Mouse (Mus musculus): ENCODE data around the gene Cers5.

The Cers5 gene

GRCm38 (mm10) chr15:99724292-99725021 lies 48.2 kb downstream of the Cers5 start:
- DNase-seq = peak; percentile 72

DNA sequence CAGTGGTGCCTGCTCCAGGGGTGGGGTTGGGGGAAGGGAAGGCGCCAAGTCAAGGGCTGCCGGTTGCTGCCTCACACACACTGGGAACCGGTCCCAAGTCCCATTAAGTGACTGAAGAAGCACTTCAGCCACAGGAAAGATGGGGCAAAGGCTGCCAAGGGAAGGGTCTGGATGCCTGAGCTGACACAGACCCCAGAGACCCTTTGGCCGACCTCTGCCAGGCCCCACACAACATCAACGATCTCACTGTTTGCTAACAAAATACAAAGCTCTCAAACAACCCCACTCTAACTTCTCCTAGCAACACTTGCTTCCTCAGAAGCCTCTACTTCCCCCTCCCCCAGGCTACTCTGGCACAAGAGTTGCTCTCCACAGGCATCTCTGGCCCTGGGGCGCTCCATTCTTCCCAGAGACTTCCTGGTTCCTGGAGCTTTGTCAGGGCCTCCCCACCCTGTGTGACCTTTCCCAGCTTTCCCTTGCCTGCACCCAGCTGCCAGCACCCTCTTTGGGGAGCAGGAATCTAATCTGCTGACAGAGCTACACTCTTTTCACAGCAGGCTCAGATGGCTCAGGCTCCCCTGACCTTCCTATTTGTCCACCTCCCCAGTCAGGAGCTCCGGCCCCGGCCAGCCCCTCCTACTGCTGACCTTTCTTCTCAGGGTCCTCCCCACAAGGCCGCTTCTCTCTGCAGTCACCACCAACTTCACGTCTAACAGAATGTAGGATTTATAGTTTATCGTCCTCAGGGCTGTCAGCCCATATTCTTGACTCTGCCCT lies 49.0 kb downstream of the Cers5 start:
- peak; percentile 69 for DNase-seq

GRCm38 (mm10) chr15:99723120-99723514 lies 49.6 kb downstream of the Cers5 start:
- DNase-seq = no peak

GRCm38 (mm10) chr15:99721921-99722743 lies 50.6 kb downstream of the Cers5 start:
- DNase-seq = no peak

- no peak for DNase-seq
These were observed 52.8 kb downstream of the Cers5 start for GRCm38 (mm10) chr15:99719865-99720264.

DNA sequence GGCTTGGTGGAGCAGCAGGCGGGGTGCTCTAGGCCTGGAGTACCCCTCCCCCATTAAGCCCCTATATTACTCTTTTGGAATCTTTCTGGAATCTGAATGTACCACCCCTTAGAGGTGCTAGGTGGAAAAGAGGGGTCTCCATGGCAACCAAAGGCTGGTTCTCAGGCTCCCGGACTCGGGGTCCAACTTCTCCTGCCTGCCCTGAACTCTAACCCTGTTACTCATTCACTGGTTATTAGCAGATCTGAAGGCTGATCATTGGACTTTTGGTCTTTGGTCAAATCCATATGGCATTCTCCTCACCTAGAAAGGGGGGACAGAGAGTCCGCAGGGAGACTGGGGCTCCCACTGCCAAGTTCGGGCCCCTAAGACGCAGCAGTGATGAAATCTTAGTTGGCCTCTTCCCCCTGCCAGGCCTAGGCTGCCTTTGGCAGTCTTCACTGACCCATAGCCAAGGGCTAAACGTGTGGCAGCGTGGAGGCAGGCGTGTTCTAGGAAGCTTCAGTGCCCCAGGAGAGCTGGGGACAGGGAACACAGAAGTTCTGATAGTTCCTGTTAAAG lies 54.1 kb downstream of the Cers5 start:
- no peak for DNase-seq

DNA sequence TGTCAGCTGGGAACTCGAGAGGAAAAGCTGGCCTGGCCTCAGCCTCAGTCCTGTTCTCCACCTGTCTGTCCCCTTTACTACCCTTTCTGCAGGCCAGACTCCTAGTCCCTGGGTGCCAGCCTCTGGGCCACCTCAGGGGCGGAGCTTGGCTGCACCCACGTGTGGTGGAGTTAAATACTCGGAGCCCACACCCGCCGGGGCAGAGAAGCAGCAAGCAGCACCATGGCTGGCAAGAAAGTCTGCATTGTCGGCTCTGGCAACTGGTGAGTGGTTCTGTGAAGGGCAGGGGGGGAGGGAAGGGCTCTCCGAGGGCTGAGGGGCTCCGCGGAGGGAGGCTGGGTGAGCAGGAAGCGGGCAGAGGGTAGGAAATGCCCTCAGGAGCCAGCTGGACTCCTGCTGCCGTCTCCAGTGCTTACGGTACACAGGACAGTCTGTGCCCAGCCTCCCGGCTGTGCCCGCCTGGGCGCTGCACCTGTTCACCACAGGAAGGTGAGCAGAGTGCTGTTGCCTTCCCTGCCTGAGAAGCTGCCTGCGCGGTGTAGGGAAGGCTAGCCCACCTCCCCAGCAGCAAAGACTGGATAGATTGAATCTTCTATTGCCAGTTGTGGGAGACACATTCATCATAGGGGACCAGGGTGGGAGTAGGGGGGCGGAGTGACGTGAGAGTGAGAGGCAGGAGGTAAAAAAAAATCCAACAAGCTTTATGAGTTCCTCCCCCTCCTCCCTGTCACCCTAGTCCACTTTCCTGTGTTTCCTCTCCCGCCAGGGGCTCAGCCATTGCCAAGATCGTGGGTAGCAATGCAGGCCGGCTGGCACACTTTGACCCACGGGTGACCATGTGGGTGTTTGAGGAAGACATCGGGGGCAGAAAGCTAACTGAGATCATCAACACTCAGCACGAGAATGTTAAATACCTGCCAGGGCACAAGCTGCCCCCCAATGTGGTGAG lies 55.0 kb downstream of the Cers5 start, which contains the start of gene Gpd1:
Gpd1 (plus strand) TSS at position 130 of the 949 bp plus-strand sequence.
- peak; percentile 46 for DNase-seq

DNA sequence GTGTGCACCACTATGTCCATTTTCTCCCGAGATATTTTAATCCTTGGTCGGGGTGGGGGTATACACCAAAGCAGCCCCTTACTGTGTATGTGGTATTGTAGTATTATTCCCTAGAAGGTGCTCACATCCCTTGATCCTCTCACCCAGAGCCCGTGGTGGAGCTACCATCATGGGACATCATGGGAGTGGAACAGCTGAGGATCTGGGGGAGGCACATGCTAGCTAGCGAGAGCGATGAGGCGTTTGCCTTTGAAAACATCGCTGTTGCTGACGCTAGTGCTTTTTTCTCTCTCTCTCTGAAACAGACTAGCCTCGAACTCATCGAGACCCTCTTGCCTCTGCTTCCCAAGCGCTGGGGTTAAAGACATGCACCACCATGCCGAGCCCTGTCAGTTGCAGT lies 55.9 kb downstream of the Cers5 start:
- DNase-seq = no peak

- DNase-seq = no peak
These were observed 56.5 kb downstream of the Cers5 start for GRCm38 (mm10) chr15:99715982-99716746.

DNA sequence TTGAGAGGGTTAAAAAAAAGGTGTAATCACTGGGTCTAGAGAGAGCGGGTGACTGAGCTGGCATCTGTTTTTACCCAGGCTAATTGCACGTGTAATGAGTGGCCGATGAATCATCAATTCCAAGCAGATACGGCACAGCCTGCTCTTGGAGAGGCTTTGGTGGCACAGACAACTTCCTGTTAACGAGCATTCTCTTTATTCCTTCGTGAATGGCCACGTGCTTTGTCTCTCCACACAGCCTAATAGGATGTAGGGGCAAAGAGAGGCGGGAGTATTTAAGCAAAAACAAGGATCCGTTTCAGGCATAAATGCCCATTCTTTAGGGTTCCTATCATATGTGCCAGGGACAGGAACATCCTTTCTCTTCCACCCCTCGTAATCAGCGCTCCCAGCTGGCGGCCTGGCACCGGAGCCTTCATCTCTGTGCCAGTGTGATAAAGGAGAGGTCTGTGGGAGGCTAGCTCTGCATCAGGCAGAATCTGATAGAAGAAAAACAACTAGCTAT lies 57.3 kb downstream of the Cers5 start:
- DNase-seq = no peak

DNA sequence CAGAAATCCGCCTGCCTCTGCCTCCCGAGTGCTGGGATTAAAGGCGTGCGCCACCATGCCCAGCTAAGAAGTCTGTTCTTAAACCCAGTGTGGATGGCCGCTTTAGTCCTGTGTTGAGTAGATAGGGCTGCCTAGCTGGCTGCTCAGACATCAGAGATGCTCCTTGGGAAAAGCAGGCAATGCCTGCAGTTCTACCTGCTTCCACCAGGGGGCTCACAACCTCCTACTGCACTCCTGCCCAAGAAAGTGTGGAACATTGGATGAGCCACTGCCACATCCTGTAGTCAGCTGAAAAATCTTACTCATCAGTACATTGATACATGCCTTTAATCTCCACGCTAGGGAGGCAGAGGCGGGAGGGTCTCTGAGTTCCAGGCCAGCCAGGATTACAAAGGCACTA lies 57.8 kb downstream of the Cers5 start:
- DNase-seq = peak; percentile 81

- DNase-seq = no peak
These were observed 58.5 kb downstream of the Cers5 start for GRCm38 (mm10) chr15:99714206-99714605.

DNA sequence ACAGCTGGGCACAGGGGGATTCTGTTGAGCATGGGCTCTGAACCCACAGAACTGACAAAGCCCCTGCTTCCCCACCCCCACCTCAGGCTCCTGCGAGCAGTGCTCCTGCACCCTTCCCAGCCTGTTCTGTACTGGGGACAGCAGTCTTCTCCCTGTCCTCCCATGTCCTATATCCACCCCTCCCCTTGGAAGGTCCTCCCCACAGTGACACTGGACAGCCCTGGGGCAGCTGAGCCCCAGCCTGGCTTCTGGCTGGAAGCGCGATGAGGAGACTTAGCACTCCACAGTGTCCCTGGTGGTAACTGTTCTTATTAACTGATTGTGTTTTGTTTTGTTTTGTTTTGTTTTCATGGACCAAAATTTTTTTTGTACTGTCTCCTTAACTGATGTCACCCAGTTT lies 59.1 kb downstream of the Cers5 start:
- DNase-seq = no peak

GRCm38 (mm10) chr15:99712666-99713559 lies 59.8 kb downstream of the Cers5 start:
- DNase-seq = no peak

DNA sequence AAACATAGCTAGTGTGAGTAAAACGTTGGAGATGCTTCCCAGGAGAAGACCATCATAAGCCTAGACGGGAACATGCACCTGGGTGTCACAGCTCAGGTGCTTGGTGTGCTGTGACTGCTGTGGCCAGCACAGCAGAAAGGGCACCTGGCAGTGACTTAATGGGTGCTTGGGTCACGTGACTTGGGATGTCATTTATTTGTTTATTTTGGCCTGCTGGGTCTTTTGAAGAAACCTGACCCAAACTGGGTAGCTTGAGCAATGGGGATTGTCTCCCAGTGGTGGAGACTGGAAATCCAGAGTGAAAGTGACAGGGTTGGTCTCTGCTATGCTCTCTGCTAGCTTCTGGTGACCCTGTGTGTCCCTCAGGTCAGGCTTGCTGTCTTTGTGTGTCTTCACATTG lies 61.2 kb downstream of the Cers5 start:
- DNase-seq = no peak

- DNase-seq = no peak
These were observed 62.2 kb downstream of the Cers5 start for GRCm38 (mm10) chr15:99710221-99711190.

DNA sequence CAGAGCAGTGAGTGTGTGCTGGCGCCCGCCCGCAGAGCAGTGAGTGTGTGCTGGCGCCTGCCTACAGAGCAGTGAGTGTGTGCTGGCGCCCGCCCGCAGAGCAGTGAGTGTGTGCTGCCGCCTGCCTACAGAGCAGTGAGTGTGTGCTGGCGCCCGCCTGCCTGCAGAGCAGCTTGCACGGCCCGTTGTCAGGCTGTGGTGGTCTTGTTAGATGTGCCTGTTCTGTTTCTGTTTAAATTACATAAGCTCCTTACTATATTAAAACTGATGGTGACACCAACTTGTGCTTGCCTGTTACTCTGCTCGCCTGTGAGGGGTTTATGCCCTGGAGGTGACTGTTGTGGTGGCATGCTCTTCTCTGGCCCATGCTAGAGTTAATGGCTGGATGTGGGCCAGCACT lies 64.5 kb downstream of the Cers5 start:
- no peak for DNase-seq

DNA sequence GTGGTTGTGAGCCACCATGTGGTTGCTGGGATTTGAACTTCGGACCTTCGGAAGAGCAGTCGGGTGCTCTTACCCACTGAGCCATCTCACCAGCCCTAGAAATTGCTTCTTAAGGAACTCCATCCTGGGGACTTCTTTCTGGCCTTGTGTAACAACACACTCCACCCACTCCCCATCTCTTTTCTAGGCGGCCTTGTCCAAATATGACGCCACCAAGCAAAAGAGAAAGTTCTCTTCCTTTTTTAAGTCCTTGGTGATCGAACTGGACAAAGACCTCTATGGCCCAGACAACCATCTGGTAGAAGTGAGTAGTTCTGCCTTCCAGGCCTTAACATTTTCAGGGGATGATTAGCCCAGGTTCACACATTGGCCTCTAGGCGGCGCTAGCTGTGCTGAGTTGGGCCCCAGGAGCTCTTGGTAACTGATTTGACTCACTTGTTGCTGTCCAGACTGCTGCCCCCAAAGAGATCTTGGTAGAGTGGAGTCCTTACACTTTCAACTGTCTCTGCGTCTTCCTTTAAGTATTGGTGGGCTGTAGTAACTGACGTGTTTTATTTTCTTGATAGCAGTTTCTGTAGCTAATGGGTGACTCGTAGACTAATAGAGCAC lies 67.1 kb downstream of the Cers5 start, which contains the start of gene Gm17349:
Gm17349 (minus strand) TSS at position 51 of the 609 bp plus-strand sequence.
- DNase-seq = peak; percentile 62

All from lung, postnatal 14 days (tissue).